In genomic region chr5:76423593-76423992, GRCm38 (mm10) we compare ENCODE assay signal across 16 mouse cellular contexts.
"Had no signal": no experiment of that assay in that cellular context is flagged by ENCODE, and none has a peak within 500 bp of the region (broad histone marks: within the 10 kb centered on the region; RNA-seq: fewer than 3 reads in every experiment).

No protein-coding gene starts in this region.

- ATAC-seq: hindbrain, embryonic 16.5 days; inflammation-experienced regulatory T-cells, adult 6 months; intestine, embryonic 15.5 days; intestine, postnatal 0 days had no signal

- DNase-seq: gastrocnemius, postnatal 10 days; gastrocnemius, postnatal 25 days; heart, adult 18-20 months; heart, postnatal 10 days; heart, postnatal 4 days; kidney, adult 18-20 months; kidney, adult 8-10 months; kidney, postnatal 10 days; kidney, postnatal 25 days; kidney, postnatal 4 days; liver; liver, embryonic 13.5 days had no signal
